Mouse (Mus musculus): Measurements from ENCODE around the gene Crybg2. TPM values are rescaled to one million over a fixed set of nuclear protein-coding genes. Genes with fewer than 3 reads are reported as not detected.

The Crybg2 gene
- not detected for total RNA-seq (2022)

DNA sequence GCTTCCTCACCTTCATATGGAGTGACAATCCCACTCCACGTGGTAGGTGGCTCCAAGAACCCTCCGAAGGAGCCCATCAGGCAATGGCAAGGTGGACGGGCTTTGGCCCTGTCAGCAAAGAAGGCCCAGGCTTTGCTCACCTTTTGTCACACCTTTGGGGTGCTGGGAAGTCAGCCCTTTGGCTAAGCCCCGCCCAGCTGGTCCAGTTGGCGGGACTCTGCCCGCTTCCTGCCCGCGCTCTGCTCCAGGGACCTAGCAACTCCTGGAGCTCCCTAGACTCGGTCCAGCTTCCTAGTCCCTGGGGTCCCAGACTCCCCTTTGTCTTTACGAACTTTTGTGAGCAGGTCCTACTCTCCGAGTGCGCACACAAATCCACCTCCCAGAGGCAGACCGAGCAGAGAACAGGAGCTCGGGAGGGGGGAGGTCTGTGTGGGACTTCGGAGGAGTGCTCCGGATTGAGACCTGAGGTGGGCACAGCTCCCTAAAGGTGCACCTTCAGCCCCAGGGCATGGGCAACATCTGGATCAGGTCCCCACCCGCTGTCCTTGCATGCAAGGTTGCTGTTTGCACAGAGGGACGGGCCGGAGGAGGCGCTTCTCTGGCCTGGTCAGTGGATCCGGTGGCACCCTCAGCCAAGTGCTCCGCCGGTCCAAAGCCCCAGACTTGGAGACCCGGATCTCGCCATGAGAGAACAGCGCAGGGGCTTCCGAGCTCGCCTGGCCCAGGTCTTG lies at the start of gene Crybg2:
TSS of gene Crybg2 (plus strand) at position 681 of the 731 bp plus-strand sequence.
- no peak for DNase-seq (ENCODE audit: low spot score in 2 of 2)

DNA sequence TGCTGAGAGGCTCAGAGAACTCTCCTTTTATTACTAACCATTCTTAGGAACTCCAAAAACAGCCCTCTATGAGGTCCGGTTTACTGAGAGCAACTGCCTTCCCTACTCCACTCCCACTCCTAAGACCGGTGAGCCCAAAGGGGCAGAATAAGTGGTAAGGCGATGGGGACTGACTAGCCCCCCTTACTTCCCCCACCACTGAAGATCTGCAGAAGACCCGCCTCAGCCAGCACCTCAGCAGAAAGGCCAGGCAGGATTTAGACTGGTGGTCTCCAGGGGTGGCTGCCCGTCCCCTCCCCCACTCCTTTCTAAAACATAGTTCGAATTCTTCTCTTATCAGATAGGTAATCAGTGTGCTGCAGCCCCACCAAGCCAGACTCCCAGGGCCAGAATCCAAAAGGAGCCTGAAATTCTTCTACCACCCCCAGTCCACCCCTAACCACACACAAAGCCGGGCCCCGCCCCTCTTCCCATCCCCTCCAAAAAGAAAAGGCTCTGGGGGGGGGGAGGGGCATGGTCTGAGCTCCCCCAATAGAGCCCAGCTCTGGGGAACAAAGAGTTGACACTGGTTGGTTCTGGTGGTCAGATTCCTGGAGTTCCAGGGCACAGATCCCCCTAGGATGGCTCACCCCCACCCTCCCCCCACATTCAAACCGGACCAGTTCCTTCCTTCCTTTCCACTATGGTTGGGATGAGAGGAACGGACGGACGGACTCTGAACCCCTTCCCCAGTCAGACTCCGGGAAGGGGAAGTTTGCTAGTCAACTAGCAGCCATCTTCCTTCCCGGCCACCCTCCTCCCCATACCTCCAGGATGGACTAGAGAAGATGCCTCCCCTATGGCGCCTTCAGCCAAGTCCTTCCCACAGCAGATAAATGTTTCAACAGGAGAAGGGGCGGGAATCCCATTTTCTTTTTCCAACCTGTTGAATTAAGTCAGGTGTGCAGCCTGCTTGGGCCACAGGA lies 48.9 kb upstream of the Crybg2 start:
- DNase-seq (ENCODE audit: low spot score in 2 of 2): no peak

DNA sequence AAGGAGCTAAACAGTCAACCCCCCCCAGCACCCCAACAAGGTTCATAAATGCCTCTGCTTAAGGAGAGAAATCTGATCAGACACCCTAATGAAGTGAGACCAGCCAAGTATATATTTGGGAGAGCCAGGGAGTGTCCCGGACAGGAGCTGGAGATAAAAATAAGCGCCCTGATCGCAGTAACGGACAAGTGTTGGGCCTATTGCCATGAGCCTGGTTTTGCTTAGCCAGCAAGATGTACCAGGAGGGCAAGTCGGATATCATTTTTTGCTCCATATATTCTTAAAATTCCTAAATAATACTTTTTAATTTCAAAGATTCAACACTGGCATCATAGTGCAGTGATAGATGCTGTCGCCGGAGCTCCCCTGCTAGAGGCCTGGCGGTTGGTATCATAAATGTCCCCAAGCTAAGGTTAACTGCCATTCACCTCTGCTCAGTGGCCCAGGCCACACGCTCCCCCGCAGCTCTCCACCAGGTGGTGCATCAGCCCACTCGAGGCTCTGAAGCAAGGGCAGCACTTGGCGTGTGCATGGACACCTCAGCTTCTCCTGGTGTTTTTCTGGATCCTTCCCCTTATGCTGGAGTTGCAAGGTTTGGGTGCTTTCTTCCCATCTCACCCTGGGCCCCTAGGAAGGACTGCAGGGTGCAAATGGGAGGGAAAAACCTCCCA lies 47.6 kb upstream of the Crybg2 start:
- DNase-seq (ENCODE audit: low spot score in 2 of 2): peak; percentile 48 to 64

DNA sequence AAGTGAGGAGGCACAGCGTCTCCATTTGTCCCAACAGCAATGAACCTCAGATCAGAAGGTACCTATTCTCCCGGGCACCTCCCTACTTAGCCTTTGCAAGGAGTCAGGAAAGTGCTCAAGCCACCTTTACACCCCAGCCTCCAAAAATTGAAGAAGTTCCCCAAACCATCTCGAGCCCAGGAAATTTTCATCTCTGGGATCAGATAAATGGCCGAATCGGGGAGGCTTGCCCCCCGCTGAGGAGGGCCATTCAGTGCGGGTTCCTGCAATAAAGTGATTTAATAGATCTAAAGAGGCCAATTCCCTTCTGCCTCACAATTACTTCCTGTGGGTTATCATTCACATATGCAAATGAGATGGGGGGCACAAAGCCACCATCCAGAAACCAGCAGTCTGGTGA lies 44.4 kb upstream of the Crybg2 start:
- no peak for DNase-seq (ENCODE audit: low spot score in 2 of 2)

DNA sequence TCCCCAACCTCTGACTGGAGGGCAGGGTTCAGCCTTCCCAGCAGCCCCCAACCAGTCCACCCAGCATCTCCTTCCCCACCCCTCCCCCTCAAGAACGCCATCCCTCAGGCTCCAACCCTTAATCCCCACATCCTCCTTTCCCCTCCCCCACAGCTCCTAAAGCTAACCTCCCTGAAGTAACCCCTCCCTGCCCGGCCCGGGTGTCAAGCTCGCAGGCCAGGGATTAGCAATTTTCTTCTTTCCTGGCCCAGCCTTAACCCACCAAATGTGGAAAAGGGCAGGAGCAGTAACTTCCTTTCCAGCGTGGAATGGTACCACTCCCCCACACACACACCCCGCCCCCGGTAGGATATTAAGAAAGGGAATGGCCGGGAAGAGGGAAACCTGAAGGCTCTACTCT lies 43.8 kb upstream of the Crybg2 start:
- DNase-seq (ENCODE audit: low spot score in 2 of 2): no peak

DNA sequence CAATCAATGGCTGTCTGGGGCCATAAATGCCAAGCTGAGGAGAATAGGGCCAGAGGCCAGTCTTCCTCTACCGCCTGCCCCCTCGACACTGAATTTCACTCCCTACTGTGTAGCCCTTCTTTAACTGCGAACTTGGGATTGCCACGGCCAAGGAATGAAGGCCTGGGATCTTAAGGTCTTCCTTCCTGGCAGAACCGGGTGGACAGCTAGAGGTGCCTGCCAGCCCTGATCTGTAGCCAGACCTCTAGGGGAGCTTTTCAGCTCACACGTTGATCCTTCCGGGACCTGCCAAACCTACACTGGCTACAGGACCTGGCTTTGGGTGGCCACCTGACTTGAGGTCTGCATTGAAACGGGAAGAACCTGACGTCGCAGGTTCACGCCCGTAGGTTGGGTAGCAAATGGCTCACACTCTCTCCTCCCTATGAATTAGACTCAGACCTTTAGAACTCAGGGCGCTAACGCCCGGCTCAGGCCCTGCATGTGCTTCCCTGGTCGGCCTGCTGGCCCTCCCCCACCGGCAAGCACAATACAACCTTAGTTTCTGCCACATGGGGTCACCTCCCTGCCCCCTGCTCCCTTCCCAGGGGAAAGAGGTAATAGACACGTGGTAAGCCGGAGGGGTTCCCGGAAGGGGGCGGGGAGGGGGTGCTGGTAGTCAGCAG lies 43.3 kb upstream of the Crybg2 start:
- DNase-seq (ENCODE audit: low spot score in 2 of 2): no peak

DNA sequence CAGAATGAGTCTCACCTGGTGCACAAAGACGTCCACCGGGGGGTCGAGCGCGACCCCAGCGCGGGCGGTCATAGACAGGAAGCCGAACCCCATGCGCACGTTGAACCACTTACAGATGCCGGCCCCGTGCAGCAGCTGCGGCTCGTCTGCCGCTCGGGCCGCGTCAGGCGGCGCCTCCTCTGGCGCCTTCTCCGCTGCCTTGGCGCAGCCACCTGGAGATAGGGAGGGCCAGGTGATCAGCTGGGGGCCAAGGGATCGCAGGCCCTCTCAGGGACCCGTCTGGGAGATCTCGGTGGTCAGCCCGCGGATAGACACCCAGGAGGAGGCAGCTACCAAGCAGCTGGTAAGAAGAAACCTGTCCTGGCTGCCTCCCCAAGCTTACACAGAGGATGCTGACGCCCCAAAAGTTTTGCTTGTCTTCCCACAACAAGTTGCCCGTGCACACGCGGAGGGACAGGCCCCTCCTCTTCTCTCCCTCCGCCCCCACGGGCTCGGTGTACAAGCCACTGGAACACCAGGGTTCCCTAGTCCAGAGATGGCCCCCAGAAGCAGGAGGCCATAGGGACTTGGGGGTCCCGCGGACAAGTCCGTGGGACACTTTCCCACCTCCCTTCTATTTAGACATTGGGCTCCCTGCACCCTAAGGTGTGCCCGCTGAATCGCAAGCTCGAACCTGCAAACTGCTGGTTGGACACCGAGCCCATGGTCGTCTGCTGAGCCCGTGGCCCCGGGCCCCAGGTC lies 42.4 kb upstream of the Crybg2 start:
- no peak for DNase-seq (ENCODE audit: low spot score in 2 of 2)

DNA sequence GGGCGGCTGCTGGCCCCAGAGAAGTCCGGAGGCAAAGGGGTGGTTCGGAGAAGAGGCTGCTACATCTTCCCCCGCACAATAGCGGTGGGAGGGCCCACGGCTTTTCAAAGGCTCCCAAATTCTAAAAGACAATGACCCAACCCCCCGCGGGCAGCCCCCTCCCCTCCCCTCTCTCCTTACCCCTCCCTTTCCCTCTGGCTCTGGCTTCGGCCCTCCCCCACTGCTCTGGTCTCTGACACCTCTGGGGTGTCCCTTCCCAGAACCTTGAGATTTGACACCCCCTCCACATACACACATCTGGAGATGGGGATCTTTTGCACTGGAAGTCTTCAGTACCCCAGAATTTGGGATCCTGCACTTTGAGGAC lies 41.9 kb upstream of the Crybg2 start, which contains the start of gene Lin28a:
TSS of gene Lin28a (minus strand) at position 63 of the 367 bp plus-strand sequence.
- no peak for DNase-seq (ENCODE audit: low spot score in 2 of 2)

DNA sequence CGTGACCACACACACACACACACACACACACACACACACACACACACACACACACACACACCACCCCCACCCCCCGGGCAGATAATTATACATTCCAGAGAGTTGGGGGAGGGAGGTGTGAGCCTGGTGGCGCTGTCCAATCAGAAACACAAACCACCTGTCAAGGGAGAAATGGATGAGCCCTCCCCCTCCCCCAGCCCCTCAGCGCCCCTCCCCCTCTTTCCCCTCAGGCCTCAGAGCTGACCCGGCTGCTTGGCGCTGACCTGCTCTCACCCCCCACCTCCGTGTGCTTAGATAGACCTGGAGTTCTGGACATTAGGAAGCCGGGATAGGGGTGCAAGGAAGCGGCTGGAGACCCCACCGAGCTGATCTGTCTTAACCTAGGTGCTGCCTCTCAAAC lies 41.4 kb upstream of the Crybg2 start:
- DNase-seq (ENCODE audit: low spot score in 2 of 2): no peak

DNA sequence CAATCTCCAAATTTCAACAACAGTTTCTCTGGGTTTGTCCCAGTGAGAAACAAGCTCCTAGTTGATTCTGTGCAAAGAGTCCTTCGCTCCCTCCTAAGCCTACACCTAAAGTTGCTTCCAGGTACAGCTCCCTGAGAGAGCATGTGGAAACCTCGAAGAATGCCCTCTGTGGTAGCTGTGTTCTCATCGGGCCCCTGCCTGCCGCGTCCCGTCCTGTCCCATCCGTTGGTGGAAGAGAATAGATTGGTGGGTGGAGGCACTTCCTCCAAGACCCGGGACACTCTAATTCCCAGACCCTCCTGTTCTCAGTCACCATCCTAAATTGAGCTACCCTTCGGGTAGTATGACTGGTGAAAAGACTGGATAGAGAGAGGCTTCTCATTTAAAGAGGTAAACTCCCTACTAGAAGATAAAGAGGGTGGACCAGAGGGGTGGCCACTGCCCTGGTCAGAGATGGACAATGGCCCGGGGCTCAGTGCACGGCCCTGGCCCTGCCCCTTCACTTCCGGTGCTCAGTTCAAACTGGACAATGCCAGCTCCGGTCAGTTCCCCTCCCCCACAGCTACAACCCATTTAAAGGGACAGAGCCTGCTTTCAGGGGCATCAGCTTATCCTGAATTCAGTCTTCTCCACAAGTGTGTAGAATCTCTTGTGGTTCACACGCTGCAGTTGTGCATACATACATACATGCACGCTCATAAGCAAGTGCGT lies 40.8 kb upstream of the Crybg2 start:
- no peak for DNase-seq (ENCODE audit: low spot score in 2 of 2)

DNA sequence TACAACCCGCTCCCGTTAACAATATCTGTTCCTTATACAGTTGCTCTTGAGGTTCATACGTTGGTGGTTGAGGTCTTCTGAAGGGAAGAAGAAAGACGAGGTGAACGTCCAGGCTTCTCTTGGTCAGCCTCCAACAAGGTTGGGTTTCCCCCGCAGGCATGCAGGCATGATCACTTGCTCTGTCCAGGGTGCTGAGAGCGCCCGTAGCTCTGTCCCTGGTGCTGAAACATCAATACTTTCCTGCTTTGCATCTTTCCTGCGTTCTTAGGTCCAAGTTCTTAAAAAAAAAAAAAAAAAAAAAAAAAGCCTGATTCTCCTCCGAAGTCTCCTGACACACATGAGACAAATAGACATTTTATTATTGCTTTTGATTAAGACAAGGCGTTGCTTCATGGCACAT lies 40.0 kb upstream of the Crybg2 start:
- peak; percentile 20 to 37 for DNase-seq (ENCODE audit: low spot score in 2 of 2)

DNA sequence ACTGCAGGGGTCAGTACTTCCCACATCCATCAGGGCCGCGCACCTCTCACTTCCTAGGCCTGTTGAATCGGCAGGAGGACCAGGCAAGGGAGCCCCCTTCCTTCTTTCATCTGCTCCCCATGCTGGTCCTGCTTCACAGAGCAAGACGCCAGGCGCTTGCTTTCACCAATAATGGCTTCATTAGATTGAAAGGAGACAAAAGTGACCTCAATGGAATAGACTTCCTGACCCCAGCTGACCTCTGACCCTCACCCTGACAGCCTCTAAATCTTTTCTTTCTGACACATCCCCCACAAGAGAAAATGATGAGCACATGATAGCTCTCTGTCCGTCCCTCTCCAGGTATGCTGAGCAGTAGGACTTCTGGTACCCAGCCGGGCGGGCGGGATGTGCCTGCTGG lies 34.8 kb upstream of the Crybg2 start:
- no peak for DNase-seq (ENCODE audit: low spot score in 2 of 2)

DNA sequence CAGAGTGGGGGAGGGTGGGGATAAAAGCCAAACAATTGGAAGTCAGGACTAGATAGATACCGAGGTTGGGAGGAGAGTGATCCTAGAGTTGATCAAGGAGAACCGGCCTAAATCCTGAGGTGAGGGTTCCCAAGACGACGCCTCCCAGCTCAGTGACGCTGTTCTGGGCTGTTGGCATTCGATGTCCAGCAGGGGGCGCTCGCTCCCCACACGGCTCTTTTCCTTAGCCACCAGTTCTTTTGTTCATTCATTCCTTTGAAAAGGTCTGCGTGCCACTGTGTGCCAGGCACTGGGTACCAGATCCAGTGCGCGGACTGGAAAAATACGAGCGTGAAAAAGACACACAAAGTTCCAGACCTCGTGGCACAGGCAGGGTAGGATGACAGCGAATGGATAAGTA lies 24.7 kb upstream of the Crybg2 start:
- peak in 1 of 2 experiments; percentile 21 for DNase-seq (ENCODE audit: low spot score in 2 of 2)

DNA sequence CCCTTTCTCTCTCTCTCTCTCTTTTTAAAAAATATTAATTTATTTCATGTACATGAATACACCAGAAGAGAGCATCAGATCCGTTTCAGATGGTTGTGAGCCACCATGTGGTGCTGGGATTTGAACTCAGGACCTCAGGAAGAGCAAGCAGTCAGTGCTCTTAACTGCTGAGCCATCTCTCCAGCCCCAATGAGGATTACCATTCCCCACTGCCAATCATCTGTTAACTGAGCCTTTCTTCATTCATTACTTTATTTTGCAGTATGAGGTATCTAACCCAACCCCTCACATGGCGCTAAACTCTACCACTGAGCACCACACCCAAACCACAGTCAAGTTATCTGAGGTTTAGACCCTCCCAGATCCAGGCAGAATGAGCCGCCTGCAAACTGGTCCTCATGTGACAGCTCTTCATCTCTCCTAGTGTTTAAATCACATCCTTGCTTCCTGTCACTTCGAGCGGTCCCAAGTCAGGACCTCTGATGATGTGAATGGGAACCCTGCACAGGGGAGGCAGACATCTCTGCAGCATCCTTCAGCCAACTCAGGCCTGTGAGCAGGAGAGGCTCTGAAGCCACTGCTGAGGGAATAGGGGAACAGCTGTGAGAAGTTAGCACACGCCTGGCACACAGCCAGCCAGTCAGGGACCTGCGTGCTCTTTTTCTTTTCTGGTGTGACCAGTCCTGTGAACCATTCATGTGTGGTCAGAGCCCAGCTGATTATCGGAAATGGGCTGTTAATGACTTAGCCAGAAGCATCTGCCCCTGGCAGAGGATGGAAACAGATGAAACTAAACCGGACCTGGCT lies 19.1 kb upstream of the Crybg2 start:
- no peak for DNase-seq (ENCODE audit: low spot score in 2 of 2)

DNA sequence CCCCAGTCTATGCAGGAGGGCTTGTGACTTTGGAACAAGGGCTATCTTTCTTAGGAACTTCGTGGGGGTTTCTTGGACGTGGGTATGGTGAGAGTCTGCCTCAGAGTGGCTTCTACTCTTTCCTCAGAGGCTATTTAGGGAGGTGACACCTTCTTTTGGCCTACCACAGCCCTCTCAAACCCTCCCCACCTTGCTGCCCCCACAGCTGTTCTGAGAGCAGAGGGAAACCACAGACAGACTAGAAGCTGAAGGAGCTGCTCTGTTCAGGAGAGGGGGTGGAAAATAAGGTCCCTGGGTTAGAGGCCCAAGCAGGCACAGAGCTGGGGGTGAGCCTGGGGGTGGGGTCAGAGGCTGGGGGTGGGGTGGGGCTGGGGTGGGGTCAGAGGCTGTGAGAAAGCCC lies 17.6 kb upstream of the Crybg2 start:
- DNase-seq (ENCODE audit: low spot score in 2 of 2): no peak

DNA sequence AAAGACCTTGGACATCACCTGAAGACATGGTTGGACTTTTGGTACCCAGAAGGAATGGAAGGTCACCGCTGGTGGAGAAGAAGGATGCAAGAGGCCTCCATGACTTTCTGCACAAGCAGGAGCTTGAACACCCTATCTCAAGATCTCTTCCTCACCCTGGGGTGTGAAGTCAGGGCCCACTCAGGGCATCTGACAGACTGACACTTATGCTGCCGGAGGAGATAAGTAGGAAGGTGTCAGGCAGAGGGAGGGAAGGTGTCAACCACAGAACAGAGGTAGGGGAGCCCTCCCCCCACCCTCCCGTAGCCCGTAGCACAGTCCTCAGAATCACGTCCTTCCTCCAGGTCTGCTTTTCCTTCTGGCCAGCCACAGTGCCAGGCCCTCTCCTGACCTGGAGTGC lies 13.0 kb upstream of the Crybg2 start:
- no peak for DNase-seq (ENCODE audit: low spot score in 2 of 2)

DNA sequence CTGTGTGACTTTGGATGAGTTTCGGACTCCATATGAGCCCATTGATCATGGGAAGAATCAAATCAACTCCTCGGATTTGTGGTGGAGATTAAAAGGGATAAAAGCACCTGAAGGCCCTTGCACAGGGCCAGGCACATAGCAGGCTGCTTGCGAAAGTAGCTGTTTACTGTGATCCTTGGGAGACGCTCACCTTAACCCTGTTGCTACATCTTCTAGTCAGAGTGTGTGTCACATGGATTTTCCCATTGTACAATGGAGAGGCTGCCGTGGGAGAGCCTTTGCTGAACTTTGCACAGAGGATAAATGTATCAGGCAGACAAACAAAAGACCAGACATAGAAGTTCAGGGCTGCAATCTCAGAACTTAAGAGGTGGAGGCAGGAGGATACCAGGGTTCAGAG lies 8.7 kb upstream of the Crybg2 start:
- no peak for DNase-seq (ENCODE audit: low spot score in 2 of 2)

DNA sequence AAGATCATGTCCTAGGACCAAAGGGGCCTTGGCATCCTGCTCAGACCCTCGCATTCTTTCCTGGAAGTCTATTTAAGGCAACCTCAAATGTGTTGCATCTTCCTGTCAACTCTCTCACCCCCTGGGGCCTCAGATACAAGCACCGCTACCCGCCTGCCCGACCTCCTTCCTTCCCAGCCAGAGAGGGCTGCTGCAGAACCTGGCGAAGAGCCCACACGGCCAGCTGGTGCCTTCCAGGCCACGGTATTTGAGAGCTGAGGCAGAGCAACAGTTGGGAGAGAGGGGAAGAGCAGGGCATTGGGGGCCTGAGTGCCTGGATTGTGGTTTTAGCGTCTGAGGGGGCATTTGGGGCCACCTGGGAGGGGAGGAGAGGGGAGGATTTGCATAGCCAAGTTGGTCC lies 8.1 kb upstream of the Crybg2 start:
- no peak for DNase-seq (ENCODE audit: low spot score in 2 of 2)

DNA sequence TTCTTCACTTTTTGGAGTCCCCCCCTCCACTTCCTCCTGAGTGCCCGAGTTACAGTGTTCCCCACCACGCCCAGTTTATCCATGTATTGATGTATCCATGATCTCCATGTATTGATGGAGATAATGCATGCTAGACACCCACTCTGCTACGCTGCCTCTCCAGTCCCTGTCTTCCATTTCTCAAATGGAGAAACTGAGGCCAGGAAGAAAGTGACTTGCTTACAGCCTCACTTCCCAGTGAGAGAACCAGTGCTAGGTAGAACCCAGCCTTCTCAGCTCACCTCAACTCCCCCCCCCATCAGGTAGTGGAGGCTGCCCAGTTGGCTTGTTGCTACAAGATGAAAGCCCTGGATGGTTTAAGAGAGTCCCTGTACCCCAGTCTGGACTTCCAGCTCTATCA lies 7.1 kb upstream of the Crybg2 start, which contains the start of gene Zfp683:
TSS of gene Zfp683 (plus strand) at position 301 of the 400 bp plus-strand sequence.
- no peak for DNase-seq (ENCODE audit: low spot score in 2 of 2)
